Mouse (Mus musculus): ENCODE measurements at regions not wholly inside any gene's neighbourhood (a gene's known extent, or its start where the extent isn't known, plus 50 kb on each side); places are given as distances from the start of the nearest gene placed in this dataset.

- WGBS, result 60% methylated on average over 7 of the region's 7 CpGs
Measured at GRCm38 (mm10) chr5:113427779-113428178, 62.4 kb upstream of the Wscd2 start.

GRCm38 (mm10) chr5:113431334-113431733, 58.8 kb upstream of the Wscd2 start:
- WGBS, result 40% methylated on average over 5 of the region's 5 CpGs
- TF ChIP-seq POLR2A (IDR thresholded peaks at IDR 0.05; ENCODE audit: low read depth, low read length) (no peak), CTCF (conservative IDR thresholded peaks at IDR 0.05; ENCODE audit: insufficient read depth, insufficient read length, low read depth, low read length) (no peak)
- no peaks in the 10 kb centered on the region for H3K27me3 ChIP-seq (replicated peaks; ENCODE audit: control insufficient read depth, insufficient read depth, low read length)
- no peaks in the 10 kb centered on the region for H3K36me3 ChIP-seq (ENCODE audit: control insufficient read depth, insufficient read depth, low read length)
- H3K4me1 ChIP-seq (ENCODE audit: control insufficient read depth, insufficient read depth, low read length), result no peaks in the 10 kb centered on the region
- no peak overlapping the region for H3K27ac ChIP-seq (ENCODE audit: insufficient read depth, low read depth, low read length)
- H3K4me3 ChIP-seq (ENCODE audit: insufficient read depth, low read depth, low read length), result no peak overlapping the region
- no peak for DNase-seq

More at GRCm38 (mm10) chr5:113427779-113428178, 62.4 kb upstream of the Wscd2 start:
- Histone ChIP-seq H3K27me3 (replicated peaks; ENCODE audit: control insufficient read depth, insufficient read depth, low read length) (no peaks in the 10 kb centered on the region), H3K4me3 (ENCODE audit: insufficient read depth, low read depth, low read length) (no peak overlapping the region), H3K36me3 (ENCODE audit: control insufficient read depth, insufficient read depth, low read length) (no peaks in the 10 kb centered on the region), H3K4me1 (ENCODE audit: control insufficient read depth, insufficient read depth, low read length) (no peaks in the 10 kb centered on the region), H3K27ac (ENCODE audit: insufficient read depth, low read depth, low read length) (no peak overlapping the region)
- DNase-seq, result no peak
- TF ChIP-seq CTCF (conservative IDR thresholded peaks at IDR 0.05; ENCODE audit: insufficient read depth, insufficient read length, low read depth, low read length), result no peak
- TF ChIP-seq POLR2A (IDR thresholded peaks at IDR 0.05; ENCODE audit: low read depth, low read length), result no peak

GRCm38 (mm10) chr5:113436987-113437386, 53.1 kb upstream of the Wscd2 start:
- peak; percentile 31 for DNase-seq
- no peaks in the 10 kb centered on the region for H3K36me3 ChIP-seq (ENCODE audit: control insufficient read depth, insufficient read depth, low read length)
- 31% methylated on average over 3 of the region's 3 CpGs for WGBS
- no peaks in the 10 kb centered on the region for H3K4me1 ChIP-seq (ENCODE audit: control insufficient read depth, insufficient read depth, low read length)
- TF ChIP-seq CTCF (conservative IDR thresholded peaks at IDR 0.05; ENCODE audit: insufficient read depth, insufficient read length, low read depth, low read length) (no peak), POLR2A (IDR thresholded peaks at IDR 0.05; ENCODE audit: low read depth, low read length) (no peak)
- H3K4me3 ChIP-seq (ENCODE audit: insufficient read depth, low read depth, low read length), result no peak overlapping the region
- H3K27ac ChIP-seq (ENCODE audit: insufficient read depth, low read depth, low read length), result no peak overlapping the region
- no peaks in the 10 kb centered on the region for H3K27me3 ChIP-seq (replicated peaks; ENCODE audit: control insufficient read depth, insufficient read depth, low read length)

Measured in kidney, adult 2 months (tissue).